Mouse (Mus musculus): Measurements from ENCODE around the gene Enpp4. TPM values are rescaled to one million over a fixed set of nuclear protein-coding genes. Genes with fewer than 3 reads are reported as not detected.
A peak's percentile ranks its signal among the peaks of the same experiment; 100 is the strongest.

The Enpp4 gene
- total RNA-seq, 1 experiment, result 6.7 TPM

- no peaks in the 10 kb centered on the region for H3K4me1 ChIP-seq (ENCODE audit: control insufficient read depth in 2 of 2, insufficient read depth in 2 of 2, low read length in 2 of 2, poor library complexity in 1 of 2)
- no peak for DNase-seq (ENCODE audit: low read depth, low spot score)
- in situ Hi-C loops (cut with MboI; ENCODE audit: low sequenced_read_pairs in 2 of 2, unreplicated experiment in 2 of 2), result no loop called here
- H3K9me3 ChIP-seq (ENCODE audit: control insufficient read depth, insufficient read depth, low read depth, low read length), result no peaks in the 10 kb centered on the region
- TF ChIP-seq ZC3H11A (IDR thresholded peaks at IDR 0.05; ENCODE audit: borderline replicate concordance, low read depth, low read length) (no peak), CHD2 (IDR thresholded peaks at IDR 0.05; ENCODE audit: low read depth, low read length) (no peak), ZNF384 (IDR thresholded peaks at IDR 0.05; ENCODE audit: low read depth, low read length) (no peak), HCFC1 (IDR thresholded peaks at IDR 0.05; ENCODE audit: borderline replicate concordance, insufficient read depth, low read length) (no peak), MAFK (IDR thresholded peaks at IDR 0.05; ENCODE audit: insufficient read depth, low read depth, low read length) (no peak)
- no peak overlapping the region for H3K4me3 ChIP-seq (ENCODE audit: insufficient read depth in 1 of 2, low read depth in 1 of 2, low read length in 2 of 2, poor library complexity in 1 of 2, severe bottlenecking in 1 of 2)
- H3K36me3 ChIP-seq (ENCODE audit: control insufficient read depth, insufficient read depth, low read length, poor library complexity, severe bottlenecking), result no peaks in the 10 kb centered on the region
- no peak overlapping the region for H3K9ac ChIP-seq (ENCODE audit: insufficient read depth, low read depth, low read length, poor library complexity, severe bottlenecking)
- no peak overlapping the region for H3K27ac ChIP-seq (ENCODE audit: insufficient read depth, low read depth, low read length, poor library complexity, severe bottlenecking)
Observed at GRCm38 (mm10) chr17:44077146-44077842, 28.3 kb downstream of the Enpp4 start.

- TF ChIP-seq HCFC1 (IDR thresholded peaks at IDR 0.05; ENCODE audit: borderline replicate concordance, insufficient read depth, low read length), result no peak
- TF ChIP-seq ZC3H11A (IDR thresholded peaks at IDR 0.05; ENCODE audit: borderline replicate concordance, low read depth, low read length), result peak; percentile 31; the same call in 1 of the 2 replicates
- in situ Hi-C loops (cut with MboI; ENCODE audit: low sequenced_read_pairs in 2 of 2, unreplicated experiment in 2 of 2), result no loop called here
- H3K9ac ChIP-seq (ENCODE audit: insufficient read depth, low read depth, low read length, poor library complexity, severe bottlenecking), result no peak overlapping the region
- no peak for DNase-seq (ENCODE audit: low read depth, low spot score)
- no peak overlapping the region for H3K27ac ChIP-seq (ENCODE audit: insufficient read depth, low read depth, low read length, poor library complexity, severe bottlenecking)
- H3K4me1 ChIP-seq (ENCODE audit: control insufficient read depth in 2 of 2, insufficient read depth in 2 of 2, low read length in 2 of 2, poor library complexity in 1 of 2), result no peaks in the 10 kb centered on the region
- H3K36me3 ChIP-seq (ENCODE audit: control insufficient read depth, insufficient read depth, low read length, poor library complexity, severe bottlenecking), result no peaks in the 10 kb centered on the region
- H3K4me3 ChIP-seq (ENCODE audit: insufficient read depth in 1 of 2, low read depth in 1 of 2, low read length in 2 of 2, poor library complexity in 1 of 2, severe bottlenecking in 1 of 2), result no peak overlapping the region
- H3K9me3 ChIP-seq (ENCODE audit: control insufficient read depth, insufficient read depth, low read depth, low read length), result no peaks in the 10 kb centered on the region
Observed at GRCm38 (mm10) chr17:44076051-44076680, 29.4 kb downstream of the Enpp4 start.

- in situ Hi-C loops (cut with MboI; ENCODE audit: low sequenced_read_pairs in 2 of 2, unreplicated experiment in 2 of 2), result no loop called here
- Histone ChIP-seq H3K9me3 (ENCODE audit: control insufficient read depth, insufficient read depth, low read depth, low read length) (no peaks in the 10 kb centered on the region), H3K27ac (ENCODE audit: insufficient read depth, low read depth, low read length, poor library complexity, severe bottlenecking) (no peak overlapping the region), H3K4me1 (ENCODE audit: control insufficient read depth in 2 of 2, insufficient read depth in 2 of 2, low read length in 2 of 2, poor library complexity in 1 of 2) (no peaks in the 10 kb centered on the region), H3K9ac (ENCODE audit: insufficient read depth, low read depth, low read length, poor library complexity, severe bottlenecking) (no peak overlapping the region), H3K36me3 (ENCODE audit: control insufficient read depth, insufficient read depth, low read length, poor library complexity, severe bottlenecking) (no peaks in the 10 kb centered on the region), H3K4me3 (ENCODE audit: insufficient read depth in 1 of 2, low read depth in 1 of 2, low read length in 2 of 2, poor library complexity in 1 of 2, severe bottlenecking in 1 of 2) (no peak overlapping the region)
- TF ChIP-seq ZNF384 (IDR thresholded peaks at IDR 0.05; ENCODE audit: low read depth, low read length), result no peak
- no peak for TF ChIP-seq HCFC1 (IDR thresholded peaks at IDR 0.05; ENCODE audit: borderline replicate concordance, insufficient read depth, low read length)
- no peak for TF ChIP-seq ZC3H11A (IDR thresholded peaks at IDR 0.05; ENCODE audit: borderline replicate concordance, low read depth, low read length)
- no peak for TF ChIP-seq CHD2 (IDR thresholded peaks at IDR 0.05; ENCODE audit: low read depth, low read length)
- no peak for TF ChIP-seq MAFK (IDR thresholded peaks at IDR 0.05; ENCODE audit: insufficient read depth, low read depth, low read length)
- DNase-seq (ENCODE audit: low read depth, low spot score), result no peak
Observed at GRCm38 (mm10) chr17:44075601-44076000, 30.0 kb downstream of the Enpp4 start.

GRCm38 (mm10) chr17:44071680-44072079 is 33.9 kb downstream of the Enpp4 start:
- H3K4me1 ChIP-seq (ENCODE audit: control insufficient read depth in 2 of 2, insufficient read depth in 2 of 2, low read length in 2 of 2, poor library complexity in 1 of 2), result no peaks in the 10 kb centered on the region
- H3K36me3 ChIP-seq (ENCODE audit: control insufficient read depth, insufficient read depth, low read length, poor library complexity, severe bottlenecking), result no peaks in the 10 kb centered on the region
- no peak overlapping the region for H3K27ac ChIP-seq (ENCODE audit: insufficient read depth, low read depth, low read length, poor library complexity, severe bottlenecking)
- H3K9me3 ChIP-seq (ENCODE audit: control insufficient read depth, insufficient read depth, low read depth, low read length), result no peaks in the 10 kb centered on the region
- no peak overlapping the region for H3K9ac ChIP-seq (ENCODE audit: insufficient read depth, low read depth, low read length, poor library complexity, severe bottlenecking)
- DNase-seq (ENCODE audit: low read depth, low spot score), result no peak
- H3K4me3 ChIP-seq (ENCODE audit: insufficient read depth in 1 of 2, low read depth in 1 of 2, low read length in 2 of 2, poor library complexity in 1 of 2, severe bottlenecking in 1 of 2), result no peak overlapping the region
- in situ Hi-C loops (cut with MboI; ENCODE audit: low sequenced_read_pairs in 2 of 2, unreplicated experiment in 2 of 2), result no loop called here
- no peak for TF ChIP-seq CHD2 (IDR thresholded peaks at IDR 0.05; ENCODE audit: low read depth, low read length)
- TF ChIP-seq ZNF384 (IDR thresholded peaks at IDR 0.05; ENCODE audit: low read depth, low read length), result no peak
- no peak for TF ChIP-seq MAFK (IDR thresholded peaks at IDR 0.05; ENCODE audit: insufficient read depth, low read depth, low read length)
- no peak for TF ChIP-seq HCFC1 (IDR thresholded peaks at IDR 0.05; ENCODE audit: borderline replicate concordance, insufficient read depth, low read length)
- no peak for TF ChIP-seq ZC3H11A (IDR thresholded peaks at IDR 0.05; ENCODE audit: borderline replicate concordance, low read depth, low read length)
